In the genomic region with DNA sequence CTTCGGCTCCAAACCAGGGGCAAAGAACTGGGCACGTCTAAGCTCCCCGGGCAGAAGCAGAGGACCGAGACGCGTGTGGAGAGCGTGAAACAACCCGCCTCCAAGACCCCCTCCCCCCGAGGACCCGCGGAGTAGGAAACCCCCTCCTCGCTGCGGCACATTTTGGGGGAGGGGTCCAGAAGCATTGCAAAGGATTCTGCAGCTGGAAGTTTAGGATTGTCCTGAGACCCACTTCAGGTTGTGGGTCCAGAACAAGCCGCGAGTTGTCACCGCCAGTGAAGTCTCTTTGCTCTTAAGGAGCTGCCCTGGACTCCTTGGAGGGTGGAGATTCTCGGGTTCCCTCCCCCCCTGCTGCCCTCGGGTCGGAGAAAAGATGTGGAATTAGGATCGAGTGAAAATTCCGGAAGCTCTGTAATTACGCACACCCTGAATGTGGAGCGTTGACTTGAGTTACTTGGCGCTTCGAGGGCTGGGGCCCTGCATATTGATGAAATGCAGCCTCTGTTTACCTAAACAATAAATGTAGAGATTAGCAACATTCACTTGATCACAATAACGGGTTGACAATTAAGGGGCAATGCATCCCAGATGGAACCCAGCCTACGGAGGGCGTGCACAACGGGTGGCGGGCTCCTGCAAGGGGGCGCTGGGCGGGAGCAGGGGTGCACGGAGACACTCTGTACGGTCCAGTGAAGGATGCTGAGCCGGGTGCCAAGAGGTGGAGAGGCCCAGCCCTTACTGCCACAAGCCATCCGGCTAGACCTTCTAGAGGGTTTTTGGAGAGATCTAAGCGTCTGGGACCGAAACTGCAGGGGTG, we compare ENCODE assay signal across 8 mouse cellular contexts. TPM values are rescaled to one million over a fixed set of nuclear protein-coding genes. Genes with fewer than 3 reads are reported as not detected.
DNase-seq lines count a peak whose midpoint lies in the region; ATAC-seq lines count a peak whose summit lies in the region.

No protein-coding gene starts in this region.

- H3K4me1 ChIP-seq in embryonic facial prominence, embryonic 11.5 days (ENCODE audit: control insufficient read depth, insufficient read depth, low read length), result peaks cover 2% of the 10 kb centered on the region; the same call in 1 of the 2 replicates
- peaks cover 10% of the 10 kb centered on the region for H3K4me1 ChIP-seq in hindbrain, embryonic 16.5 days (ENCODE audit: control insufficient read depth, insufficient read depth, low read depth, low read length)
- peaks cover 13% of the 10 kb centered on the region for H3K4me1 ChIP-seq in midbrain, embryonic 16.5 days (ENCODE audit: control insufficient read depth, insufficient read depth, low read length)

- no peak overlapping the region for H3K27ac ChIP-seq in embryonic facial prominence, embryonic 11.5 days (replicated peaks; ENCODE audit: low read depth, low read length)
- H3K27ac ChIP-seq in hindbrain, embryonic 16.5 days (ENCODE audit: low read depth, low read length), result no peak overlapping the region
- no peak overlapping the region for H3K27ac ChIP-seq in midbrain, embryonic 16.5 days (ENCODE audit: low read length)

- peak overlapping the region; percentile 44 for H3K4me3 ChIP-seq in embryonic facial prominence, embryonic 11.5 days (ENCODE audit: low read depth, low read length)
- H3K4me3 ChIP-seq in hindbrain, embryonic 16.5 days (ENCODE audit: low read length), result peak overlapping the region; percentile 38
- peak overlapping the region; percentile 27 for H3K4me3 ChIP-seq in midbrain, embryonic 16.5 days (ENCODE audit: low read depth, low read length)

- H3K9me3 ChIP-seq in embryonic facial prominence, embryonic 11.5 days (replicated peaks; ENCODE audit: control insufficient read depth, low read length), result no peaks in the 10 kb centered on the region
- H3K9me3 ChIP-seq in hindbrain, embryonic 16.5 days (ENCODE audit: control insufficient read depth, low read length), result no peaks in the 10 kb centered on the region
- H3K9me3 ChIP-seq in midbrain, embryonic 16.5 days (replicated peaks; ENCODE audit: control insufficient read depth, low read length, poor library complexity, severe bottlenecking), result no peaks in the 10 kb centered on the region

- H3K36me3 ChIP-seq in embryonic facial prominence, embryonic 11.5 days (replicated peaks; ENCODE audit: control insufficient read depth, insufficient read depth, low read depth, low read length), result no peaks in the 10 kb centered on the region
- no peaks in the 10 kb centered on the region for H3K36me3 ChIP-seq in hindbrain, embryonic 16.5 days (ENCODE audit: control insufficient read depth, insufficient read depth, low read length)
- H3K36me3 ChIP-seq in midbrain, embryonic 16.5 days (ENCODE audit: control insufficient read depth, insufficient read depth, low read length), result no peaks in the 10 kb centered on the region

- peak overlapping the region; percentile 84 for H3K4me2 ChIP-seq in embryonic facial prominence, embryonic 11.5 days (ENCODE audit: low read depth, low read length)
- H3K4me2 ChIP-seq in hindbrain, embryonic 16.5 days (ENCODE audit: low read length), result peak overlapping the region; percentile 63
- H3K4me2 ChIP-seq in midbrain, embryonic 16.5 days (ENCODE audit: low read length), result peak overlapping the region; percentile 53

- peak; percentile 89 for DNase-seq in heart, adult 11 months
- no peak for DNase-seq in heart, adult 8-10 months (ENCODE audit: low spot score)
- DNase-seq in embryonic facial prominence, embryonic 11.5 days (ENCODE audit: low spot score), result peak; percentile 74
- no peak for DNase-seq in urinary bladder, postnatal 10 days (ENCODE audit: low spot score)
- no peak for DNase-seq in adrenal gland, postnatal 4 days (ENCODE audit: low spot score in 2 of 2)
- no peak for DNase-seq in left cerebral cortex, adult 18-20 months (ENCODE audit: low spot score in 2 of 2)

- under 1% methylated on average over 38 of the region's 38 CpGs for WGBS in embryonic facial prominence, embryonic 11.5 days
- WGBS in hindbrain, embryonic 16.5 days, result under 1% methylated on average over 38 of the region's 38 CpGs
- WGBS in midbrain, embryonic 16.5 days, result 2% methylated on average over 38 of the region's 38 CpGs

- peaks cover 45% of the 10 kb centered on the region for H3K27me3 ChIP-seq in embryonic facial prominence, embryonic 11.5 days (ENCODE audit: control insufficient read depth, insufficient read depth, low read length)
- peaks cover 50% of the 10 kb centered on the region for H3K27me3 ChIP-seq in hindbrain, embryonic 16.5 days (replicated peaks; ENCODE audit: control insufficient read depth, insufficient read depth, low read length)
- peaks cover 50% of the 10 kb centered on the region for H3K27me3 ChIP-seq in midbrain, embryonic 16.5 days (ENCODE audit: control insufficient read depth, insufficient read depth, low read depth, low read length)

- no peak for ATAC-seq in embryonic facial prominence, embryonic 11.5 days (replicated peaks; ENCODE audit: insufficient number of reproducible peaks, low FRiP score, low TSS enrichment, low read depth)
- no peak for ATAC-seq in hindbrain, embryonic 16.5 days
- ATAC-seq in midbrain, embryonic 16.5 days, result no peak

- peak overlapping the region; percentile 48 for H3K9ac ChIP-seq in embryonic facial prominence, embryonic 11.5 days (replicated peaks; ENCODE audit: low read length)
- peak overlapping the region; percentile 14; the same call in 1 of the 2 replicates for H3K9ac ChIP-seq in hindbrain, embryonic 16.5 days (ENCODE audit: low read depth, low read length)
- peak overlapping the region; percentile 20; the same call in 1 of the 2 replicates for H3K9ac ChIP-seq in midbrain, embryonic 16.5 days (ENCODE audit: low read depth, low read length)

RNA-seq across cellular contexts. Expression of a gene that starts 7.7 kb away (rescaled TPM):
- total RNA-seq in heart, adult 8-10 months (2022), result not detected
- 0.98 and 1.6 TPM in 2 replicates for polyA plus RNA-seq in embryonic facial prominence, embryonic 11.5 days (2014; fragmentation: Nextera tagmentation; extraction: Ambion mirVana)
- polyA plus RNA-seq in hindbrain, embryonic 16.5 days (2015; fragmentation: Nextera tagmentation; extraction: Ambion mirVana), result 0.35 and 0.96 TPM in 2 replicates
- polyA plus RNA-seq in midbrain, embryonic 16.5 days (2015; fragmentation: Nextera tagmentation; extraction: Ambion mirVana), result 3.0 and 4.2 TPM in 2 replicates
- total RNA-seq in adrenal gland, postnatal 4 days (2021), result under 1 TPM in 1 of 2 experiments, not detected in 1; 0.20 TPM
- 1 to 10 TPM; 3.6 to 4.1 TPM for total RNA-seq in left cerebral cortex, adult 18-20 months (2021)

RNA-seq across cellular contexts. Expression of a gene that starts 45.3 kb away (rescaled TPM):
- 10 to 100 TPM; 38.0 to 41.7 (median 40.7) TPM for total RNA-seq in heart, adult 8-10 months (2022)
- polyA plus RNA-seq in embryonic facial prominence, embryonic 11.5 days (2014; fragmentation: Nextera tagmentation; extraction: Ambion mirVana), result 107 and 117 TPM in 2 replicates
- polyA plus RNA-seq in hindbrain, embryonic 16.5 days (2015; fragmentation: Nextera tagmentation; extraction: Ambion mirVana), result 97.0 and 110 TPM in 2 replicates
- polyA plus RNA-seq in midbrain, embryonic 16.5 days (2015; fragmentation: Nextera tagmentation; extraction: Ambion mirVana), result 97.1 and 98.5 TPM in 2 replicates
- total RNA-seq in adrenal gland, postnatal 4 days (2021), result 10 to 100 TPM; 54.5 to 56.9 TPM
- total RNA-seq in left cerebral cortex, adult 18-20 months (2021), result 100 to 1,000 TPM; 100 to 106 TPM

RNA-seq across cellular contexts. Expression of a gene that starts 48.4 kb away (rescaled TPM):
- 10 to 100 TPM; 31.2 to 38.6 (median 32.3) TPM for total RNA-seq in heart, adult 8-10 months (2022)
- polyA plus RNA-seq in embryonic facial prominence, embryonic 11.5 days (2014; fragmentation: Nextera tagmentation; extraction: Ambion mirVana), result 14.5 and 14.7 TPM in 2 replicates
- 8.2 and 8.4 TPM in 2 replicates for polyA plus RNA-seq in hindbrain, embryonic 16.5 days (2015; fragmentation: Nextera tagmentation; extraction: Ambion mirVana)
- 6.7 and 8.1 TPM in 2 replicates for polyA plus RNA-seq in midbrain, embryonic 16.5 days (2015; fragmentation: Nextera tagmentation; extraction: Ambion mirVana)
- total RNA-seq in adrenal gland, postnatal 4 days (2021), result 10 to 100 TPM; 15.1 to 22.8 TPM
- total RNA-seq in left cerebral cortex, adult 18-20 months (2021), result 10 to 100 TPM; 24.8 to 25.7 TPM

RNA-seq across cellular contexts. Expression of a gene that starts 48.5 kb away (rescaled TPM):
- total RNA-seq in heart, adult 8-10 months (2022), result 10 to 100 TPM; 11.8 to 18.4 (median 13.9) TPM
- 26.8 and 28.1 TPM in 2 replicates for polyA plus RNA-seq in embryonic facial prominence, embryonic 11.5 days (2014; fragmentation: Nextera tagmentation; extraction: Ambion mirVana)
- polyA plus RNA-seq in hindbrain, embryonic 16.5 days (2015; fragmentation: Nextera tagmentation; extraction: Ambion mirVana), result 20.9 and 23.8 TPM in 2 replicates
- 25.5 and 26.6 TPM in 2 replicates for polyA plus RNA-seq in midbrain, embryonic 16.5 days (2015; fragmentation: Nextera tagmentation; extraction: Ambion mirVana)
- total RNA-seq in adrenal gland, postnatal 4 days (2021), result 10 to 100 TPM; 25.3 to 28.8 TPM
- 10 to 100 TPM; 25.6 to 28.3 TPM for total RNA-seq in left cerebral cortex, adult 18-20 months (2021)

Comparison
In these comparisons a context has a peak if more than half of its experiments do, and no peak if none do; other contexts are left out.
1. DNase-seq: peak in heart, adult 11 months (single experiment) and embryonic facial prominence, embryonic 11.5 days (single experiment); none in heart, adult 8-10 months (single experiment), urinary bladder, postnatal 10 days (single experiment), adrenal gland, postnatal 4 days (0 of 2) and left cerebral cortex, adult 18-20 months (0 of 2).
2. Peak in every context shown above with its lines, with median percentiles within 50 percentile points of each other: H3K4me2 ChIP-seq, H3K4me3 ChIP-seq and H3K9ac ChIP-seq.